Mouse (Mus musculus) B cell, adult 2 months (primary cell): ENCODE measurements at regions not wholly inside any gene's neighbourhood (a gene's known extent, or its start where the extent isn't known, plus 50 kb on each side); places are given as distances from the start of the nearest gene placed in this dataset.

ENCODE experiments used
- DNase-seq, 2 experiments: peaks; one replicate each; pipeline ENCODE4 v3.0.0; 2022

GRCm38 (mm10) chr8:115475156-115475555, 232.4 kb downstream of the Maf start:
- no peak for DNase-seq

GRCm38 (mm10) chr8:115473974-115474373, 233.6 kb downstream of the Maf start:
- DNase-seq: no peak

- DNase-seq: no peak
Observed at GRCm38 (mm10) chr8:115466553-115466952, 241.0 kb downstream of the Maf start.

GRCm38 (mm10) chr8:115466122-115466521, 241.5 kb downstream of the Maf start:
- no peak for DNase-seq

- DNase-seq: no peak
Observed at GRCm38 (mm10) chr8:115462657-115463056, 244.9 kb downstream of the Maf start.

GRCm38 (mm10) chr8:115458119-115458518, 249.5 kb downstream of the Maf start:
- no peak for DNase-seq

- no peak for DNase-seq
Observed at GRCm38 (mm10) chr8:115450789-115451188, 256.8 kb downstream of the Maf start.

GRCm38 (mm10) chr8:115448367-115448766, 259.2 kb downstream of the Maf start:
- no peak for DNase-seq

GRCm38 (mm10) chr8:115444519-115444918, 263.1 kb downstream of the Maf start:
- DNase-seq: no peak

GRCm38 (mm10) chr8:115441943-115442550, 265.5 kb downstream of the Maf start:
- DNase-seq: no peak

GRCm38 (mm10) chr8:115441323-115441722, 266.3 kb downstream of the Maf start:
- no peak for DNase-seq

- no peak for DNase-seq
Observed at GRCm38 (mm10) chr8:115440151-115440550, 267.4 kb downstream of the Maf start.

- no peak for DNase-seq
Observed at GRCm38 (mm10) chr8:115439512-115439911, 268.1 kb downstream of the Maf start.

- no peak for DNase-seq
Observed at GRCm38 (mm10) chr8:115437956-115438355, 269.6 kb downstream of the Maf start.

- DNase-seq: no peak
Observed at GRCm38 (mm10) chr8:115436356-115436721, 271.3 kb downstream of the Maf start.

GRCm38 (mm10) chr8:115435720-115436355, 271.8 kb downstream of the Maf start:
- no peak for DNase-seq

- DNase-seq: no peak
Observed at GRCm38 (mm10) chr8:115432396-115433040, 275.1 kb downstream of the Maf start.

- DNase-seq: no peak
Observed at GRCm38 (mm10) chr8:115430793-115431192, 276.8 kb downstream of the Maf start.

GRCm38 (mm10) chr8:115429291-115429883, 278.2 kb downstream of the Maf start:
- DNase-seq: no peak

- DNase-seq: no peak
Observed at GRCm38 (mm10) chr8:115428528-115429290, 278.9 kb downstream of the Maf start.

- no peak for DNase-seq
Observed at GRCm38 (mm10) chr8:115428022-115428421, 279.6 kb downstream of the Maf start.

GRCm38 (mm10) chr8:115427490-115427889, 280.1 kb downstream of the Maf start:
- no peak for DNase-seq

- DNase-seq: no peak
Observed at GRCm38 (mm10) chr8:115426543-115426942, 281.1 kb downstream of the Maf start.
